Mouse (Mus musculus) bone marrow, adult 2 months (tissue): Measurements from ENCODE around the gene Ecm2.

Experiments used
- CTCF ChIP-seq: fragments of 200-500 bp; IDR thresholded peaks from 2 replicates; pipeline ENCODE4 v1.5.1; 2011; ENCODE audit warnings: low read length, control low read depth; ENCODE audit not compliant: control insufficient read depth, insufficient read depth
- POLR2A ChIP-seq: fragments of 200-500 bp; IDR thresholded peaks from 2 replicates; pipeline ENCODE4 v1.6.1; 2011; ENCODE audit warnings: low read depth, mild to moderate bottlenecking, control low read depth, low read length, borderline replicate concordance; ENCODE audit not compliant: control insufficient read depth

GRCm38 (mm10) chr13:49485388-49485787, 19.2 kb upstream of the Ecm2 start:
- TF ChIP-seq CTCF (no peak), POLR2A (no peak)
